Mouse (Mus musculus) yolk sac, embryonic 10.5 days (tissue): ENCODE results near the gene Gm19345.

ENCODE experiments used
- DNase-seq: peaks from one replicate; pipeline ENCODE4 v3.0.0-alpha.2; 2017; ENCODE audit warnings: low spot score

Gm19345 gene

GRCm38 (mm10) chr7:19829694-19830093, 22.1 kb upstream of the Gm19345 start:
- no peak for DNase-seq

GRCm38 (mm10) chr7:19830682-19831156, 21.1 kb upstream of the Gm19345 start:
- peak; percentile 64 for DNase-seq

- DNase-seq: no peak
Observed at GRCm38 (mm10) chr7:19831837-19832236, 20.0 kb upstream of the Gm19345 start.

- no peak for DNase-seq
Observed at GRCm38 (mm10) chr7:19834055-19834454, 17.7 kb upstream of the Gm19345 start.

GRCm38 (mm10) chr7:19836843-19837242, 15.0 kb upstream of the Gm19345 start:
- DNase-seq: peak; percentile 48

- no peak for DNase-seq
Observed at GRCm38 (mm10) chr7:19840371-19840770, 11.4 kb upstream of the Gm19345 start.

GRCm38 (mm10) chr7:19840936-19841335, 10.9 kb upstream of the Gm19345 start:
- DNase-seq: no peak

- DNase-seq: peak; percentile 85
Observed at GRCm38 (mm10) chr7:19841686-19842413, 10.0 kb upstream of the Gm19345 start.

- no peak for DNase-seq
Observed at GRCm38 (mm10) chr7:19842885-19843504, 8.8 kb upstream of the Gm19345 start.

- DNase-seq: peak; percentile 66
Observed at GRCm38 (mm10) chr7:19843561-19843960, 8.2 kb upstream of the Gm19345 start.

- no peak for DNase-seq
Observed at GRCm38 (mm10) chr7:19844521-19845171, 7.2 kb upstream of the Gm19345 start.

- DNase-seq: no peak
Observed at GRCm38 (mm10) chr7:19853526-19853925, 1.7 kb downstream of the Gm19345 start.

GRCm38 (mm10) chr7:19855663-19856062, 3.9 kb downstream of the Gm19345 start:
- no peak for DNase-seq

GRCm38 (mm10) chr7:19856283-19856682, 4.5 kb downstream of the Gm19345 start:
- no peak for DNase-seq

GRCm38 (mm10) chr7:19859740-19860139, 7.9 kb downstream of the Gm19345 start:
- no peak for DNase-seq

GRCm38 (mm10) chr7:19861199-19861598, 9.4 kb downstream of the Gm19345 start, which contains the start of gene Ceacam16:
Ceacam16 (minus strand) TSS chr7:19861299.
- DNase-seq: no peak

- DNase-seq: no peak
Observed at GRCm38 (mm10) chr7:19864241-19864640, 12.4 kb downstream of the Gm19345 start.

GRCm38 (mm10) chr7:19865246-19866036, 13.6 kb downstream of the Gm19345 start:
- DNase-seq: no peak

GRCm38 (mm10) chr7:19866490-19866889, 14.7 kb downstream of the Gm19345 start:
- no peak for DNase-seq

- no peak for DNase-seq
Observed at GRCm38 (mm10) chr7:19867751-19868399, 16.1 kb downstream of the Gm19345 start.

GRCm38 (mm10) chr7:19871137-19871621, 19.4 kb downstream of the Gm19345 start:
- no peak for DNase-seq
